Mouse (Mus musculus): ENCODE data around the gene Ptk7. TPM values are rescaled to one million over a fixed set of nuclear protein-coding genes. Genes with fewer than 3 reads are reported as not detected.

Gene Ptk7
- polyA plus RNA-seq, 1 experiment from 2014 or later: 20.6 TPM

Small RNAs within 50 kb of the gene (microRNA-seq; reads per million reads assigned to microRNA genes)
- gene Mir6976: 0.48 reads per million

Other genes starting within 250 kb of the Ptk7 start
- 29.7 and 31.5 TPM in 2 replicates for gene Zfp318, start 245.8 kb downstream of the Ptk7 start, polyA plus RNA-seq (2014; fragmentation: Nextera tagmentation; extraction: Ambion mirVana)
- 1.4 and 2.2 TPM in 2 replicates for gene Crip3, start 200.6 kb downstream of the Ptk7 start, polyA plus RNA-seq (2014; fragmentation: Nextera tagmentation; extraction: Ambion mirVana)
- not detected in 2 replicates for gene Slc22a7, start 191.0 kb downstream of the Ptk7 start, polyA plus RNA-seq (2014; fragmentation: Nextera tagmentation; extraction: Ambion mirVana)
- 6.5 and 7.7 TPM in 2 replicates for gene Ttbk1, start 141.8 kb downstream of the Ptk7 start, polyA plus RNA-seq (2014; fragmentation: Nextera tagmentation; extraction: Ambion mirVana)
- gene Dnph1, start 132.8 kb downstream of the Ptk7 start, polyA plus RNA-seq (2014; fragmentation: Nextera tagmentation; extraction: Ambion mirVana): 16.0 and 16.6 TPM in 2 replicates
- 14.6 and 14.7 TPM in 2 replicates for gene Cul9, start 83.1 kb downstream of the Ptk7 start, polyA plus RNA-seq (2014; fragmentation: Nextera tagmentation; extraction: Ambion mirVana)
- 5.2 and 6.5 TPM in 2 replicates for gene Srf, start 73.3 kb downstream of the Ptk7 start, polyA plus RNA-seq (2014; fragmentation: Nextera tagmentation; extraction: Ambion mirVana)
- gene Klc4, start 16.5 kb upstream of the Ptk7 start, polyA plus RNA-seq (2014; fragmentation: Nextera tagmentation; extraction: Ambion mirVana): 26.2 and 30.5 TPM in 2 replicates
- 66.5 and 71.2 TPM in 2 replicates for gene Mrpl2, start 16.7 kb upstream of the Ptk7 start, polyA plus RNA-seq (2014; fragmentation: Nextera tagmentation; extraction: Ambion mirVana)
- 29.7 and 30.2 TPM in 2 replicates for gene Cul7, start 20.8 kb upstream of the Ptk7 start, polyA plus RNA-seq (2014; fragmentation: Nextera tagmentation; extraction: Ambion mirVana)
- gene Rrp36, start 44.8 kb upstream of the Ptk7 start, polyA plus RNA-seq (2014; fragmentation: Nextera tagmentation; extraction: Ambion mirVana): 41.6 and 44.7 TPM in 2 replicates
- 279 and 280 TPM in 2 replicates for gene Mea1, start 49.3 kb upstream of the Ptk7 start, polyA plus RNA-seq (2014; fragmentation: Nextera tagmentation; extraction: Ambion mirVana)
- 154 and 155 TPM in 2 replicates for gene Klhdc3, start 51.4 kb upstream of the Ptk7 start, polyA plus RNA-seq (2014; fragmentation: Nextera tagmentation; extraction: Ambion mirVana)
- gene Ppp2r5d, start 75.6 kb upstream of the Ptk7 start, polyA plus RNA-seq (2014; fragmentation: Nextera tagmentation; extraction: Ambion mirVana): 78.2 and 92.8 TPM in 2 replicates
- gene Pex6, start 82.0 kb upstream of the Ptk7 start, polyA plus RNA-seq (2014; fragmentation: Nextera tagmentation; extraction: Ambion mirVana): 23.1 and 24.4 TPM in 2 replicates
- 0.88 and 1.1 TPM in 2 replicates for gene Gnmt, start 99.7 kb upstream of the Ptk7 start, polyA plus RNA-seq (2014; fragmentation: Nextera tagmentation; extraction: Ambion mirVana)
- gene Cnpy3, start 122.7 kb upstream of the Ptk7 start, polyA plus RNA-seq (2014; fragmentation: Nextera tagmentation; extraction: Ambion mirVana): 60.0 and 60.4 TPM in 2 replicates
- gene Ptcra, start 134.2 kb upstream of the Ptk7 start, polyA plus RNA-seq (2014; fragmentation: Nextera tagmentation; extraction: Ambion mirVana): 0.21 and 0.35 TPM in 2 replicates
- 54.1 and 68.5 TPM in 2 replicates for gene 2310039H08Rik, start 143.1 kb upstream of the Ptk7 start, polyA plus RNA-seq (2014; fragmentation: Nextera tagmentation; extraction: Ambion mirVana)
- 73.8 and 81.9 TPM in 2 replicates for gene Rpl7l1, start 153.2 kb upstream of the Ptk7 start, polyA plus RNA-seq (2014; fragmentation: Nextera tagmentation; extraction: Ambion mirVana)
- 9.8 and 11.7 TPM in 2 replicates for gene Bicral, start 229.0 kb upstream of the Ptk7 start, polyA plus RNA-seq (2014; fragmentation: Nextera tagmentation; extraction: Ambion mirVana)